Mouse (Mus musculus) embryonic fibroblast, embryonic 13.5 days (primary cell): ENCODE results near the gene Ndst2.

Experiments
- CTCF ChIP-seq: IDR thresholded peaks from 2 replicates; pipeline ENCODE4 v1.5.1; 2011; ENCODE audit warnings: mild to moderate bottlenecking, control low read depth, low read length, moderate library complexity, borderline replicate concordance; ENCODE audit not compliant: insufficient read depth
- POLR2A ChIP-seq: IDR thresholded peaks from 2 replicates; pipeline ENCODE4 v1.6.1; 2011; ENCODE audit warnings: low read depth, mild to moderate bottlenecking, control low read depth, low read length, moderate library complexity

DNA sequence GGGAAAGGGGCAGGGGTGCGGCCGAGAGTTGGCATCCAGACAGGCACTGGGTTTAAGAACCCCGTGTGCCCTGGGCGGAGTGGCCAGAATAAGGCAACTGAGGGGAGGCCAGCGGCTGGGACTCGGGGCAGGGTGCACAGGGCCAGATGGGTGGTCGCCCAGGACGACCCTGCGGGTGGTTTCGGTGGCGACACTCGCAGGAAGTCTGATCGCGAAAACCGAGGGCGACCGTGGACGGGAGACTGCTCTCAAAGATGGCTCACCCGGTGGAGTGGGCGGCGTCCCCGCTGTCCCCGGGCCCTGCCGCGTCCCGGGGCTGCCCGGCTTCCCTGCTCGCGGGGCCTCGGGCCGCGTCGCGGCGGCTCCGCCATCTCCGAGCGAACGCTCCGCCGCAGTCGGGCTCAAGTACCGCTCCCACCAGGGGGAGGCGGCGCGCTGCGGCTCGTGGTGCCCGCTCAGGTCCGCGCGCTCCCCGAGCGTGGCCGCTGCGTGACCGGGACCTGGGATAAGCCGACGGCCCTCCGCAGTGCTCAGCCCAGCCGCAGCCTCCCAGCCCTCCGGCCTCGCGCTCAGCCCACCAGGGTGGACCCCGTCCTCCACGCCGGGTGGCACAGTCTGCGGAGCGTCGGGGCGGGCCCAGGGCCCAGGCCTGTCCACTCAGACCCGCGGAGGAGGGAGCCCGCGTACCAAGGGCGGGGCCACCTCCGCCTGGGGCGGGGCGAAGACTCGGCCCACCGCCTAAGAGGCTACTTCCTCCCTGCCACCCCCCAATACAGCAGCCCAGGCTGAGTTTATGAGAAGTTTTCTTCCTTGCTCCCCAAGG is at the start of gene Ndst2:
- TF ChIP-seq POLR2A (peak; percentile 80), CTCF (no peak)
